Comparison of ENCODE assay signal across 26 mouse cellular contexts in the genomic region with DNA sequence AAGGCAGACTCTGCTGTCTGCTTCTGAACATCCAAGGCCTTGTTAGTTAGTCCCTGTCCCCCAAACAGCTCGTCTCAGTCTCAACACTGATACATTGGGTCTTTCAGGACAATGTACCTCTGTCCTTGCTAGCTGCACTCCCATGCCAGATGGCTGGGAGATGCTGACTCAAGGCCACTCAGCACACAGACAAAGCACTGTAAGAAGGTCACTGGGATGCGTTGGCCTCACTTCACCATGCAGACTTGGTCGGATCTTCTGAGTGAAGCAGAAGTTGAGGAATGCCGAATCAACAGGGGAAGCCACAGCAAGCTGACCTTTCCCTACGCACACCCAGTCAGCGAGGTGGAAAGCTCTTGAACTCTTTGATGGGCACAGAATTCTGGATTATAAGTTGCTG. TPM values are rescaled to one million over a fixed set of nuclear protein-coding genes. Genes with fewer than 3 reads are reported as not detected.
"Had no signal": no experiment of that assay in that cellular context is flagged by ENCODE, and none has a peak within 500 bp of the region (broad histone marks: within the 10 kb centered on the region; RNA-seq: fewer than 3 reads in every experiment).

No protein-coding gene starts in this region.

- H3K4me2 ChIP-seq: limb, embryonic 15.5 days; liver, embryonic 12.5 days; lung, embryonic 14.5 days; midbrain, embryonic 13.5 days; neural tube, embryonic 15.5 days had no signal

- H3K4me3 ChIP-seq: limb, embryonic 15.5 days; liver, embryonic 12.5 days; megakaryocyte, embryonic 14.5 days; midbrain, embryonic 13.5 days; myocyte; neural tube, embryonic 15.5 days had no signal

- ATAC-seq: liver, embryonic 12.5 days; midbrain, embryonic 13.5 days had no signal

- H3K27ac ChIP-seq: kidney, postnatal 0 days; limb, embryonic 15.5 days; liver, embryonic 12.5 days; midbrain, embryonic 13.5 days; neural tube, embryonic 15.5 days had no signal

- DNase-seq: kidney, adult 11 months; kidney, adult 9 months; kidney, postnatal 36 days; layer of hippocampus, postnatal 36 days; lung, embryonic 14.5 days; lung, postnatal 10 days; lung, postnatal 4 days; right cerebral cortex, postnatal 4 days; spleen, adult 18-20 months; thymus, adult 18-20 months; thymus, postnatal 14 days had no signal

- H3K36me3 ChIP-seq: limb, embryonic 15.5 days; liver, embryonic 12.5 days; midbrain, embryonic 13.5 days; neural tube, embryonic 15.5 days had no signal

- H3K27me3 ChIP-seq: limb, embryonic 15.5 days; liver, embryonic 12.5 days; megakaryocyte, embryonic 14.5 days; midbrain, embryonic 13.5 days; neural tube, embryonic 15.5 days had no signal

- H3K9me3 ChIP-seq: limb, embryonic 15.5 days; liver, embryonic 12.5 days; megakaryocyte, embryonic 14.5 days; midbrain, embryonic 13.5 days; neural tube, embryonic 15.5 days had no signal

- H3K4me1 ChIP-seq: limb, embryonic 15.5 days; liver, embryonic 12.5 days; midbrain, embryonic 13.5 days; neural tube, embryonic 15.5 days had no signal

- H3K9ac ChIP-seq: limb, embryonic 15.5 days; liver, embryonic 12.5 days; lung, embryonic 14.5 days; midbrain, embryonic 13.5 days; neural tube, embryonic 15.5 days had no signal

RNA-seq across cellular contexts. Expression of gene Fshr, which starts 55.7 kb away (rescaled TPM):
- total RNA-seq: layer of hippocampus, adult 8-10 months; layer of hippocampus, postnatal 36 days; left cerebral cortex, adult 8-10 months; left cerebral cortex, postnatal 25 days had no signal
- polyA plus RNA-seq: intestine, embryonic 14.5 days; kidney, postnatal 0 days; limb, embryonic 11.5 days; limb, embryonic 15.5 days; liver, embryonic 12.5 days; liver, embryonic 16.5 days; lung, embryonic 14.5 days; midbrain, embryonic 13.5 days; myocyte; neural tube, embryonic 11.5 days; neural tube, embryonic 15.5 days; stomach, embryonic 14.5 days had no signal
